Mouse (Mus musculus) CH12.LX (cell line): ENCODE data around the gene Gm9913. TPM values are rescaled to one million over a fixed set of nuclear protein-coding genes. Genes with fewer than 3 reads are reported as not detected.

ENCODE experiments used
- DNase-seq: peaks from one replicate; pipeline ENCODE4 v3.0.0-alpha.2; 2013; ENCODE audit errors: extremely low read depth
- H3K27ac ChIP-seq: 2 replicates; pipeline ENCODE4 v1.5.1; 2012; ENCODE audit warnings: low read depth, mild to moderate bottlenecking, control low read depth, moderate library complexity; ENCODE audit not compliant: insufficient read depth
- H3K27me3 ChIP-seq: replicated peaks from 2 replicates; pipeline ENCODE3; 2012; ENCODE audit warnings: inconsistent platforms
- H3K36me3 ChIP-seq, 2 experiments: replicated peaks in 1 of 2; 2 replicates each; pipeline versions ENCODE3 to v1.6.1; 2012; ENCODE audit warnings: inconsistent platforms in 1 of 2, low read length in 1 of 2, mild to moderate bottlenecking in 1 of 2, mixed read lengths in 1 of 2, moderate library complexity in 1 of 2; ENCODE audit not compliant: control insufficient read depth in 1 of 2, insufficient read depth in 1 of 2
- H3K4me1 ChIP-seq, 2 experiments: 2 replicates each; pipeline ENCODE4 v1.6.1; 2012; ENCODE audit warnings: inconsistent platforms in 1 of 2, moderate library complexity in 1 of 2; ENCODE audit not compliant: insufficient read depth in 2 of 2, control insufficient read depth in 1 of 2
- H3K4me2 ChIP-seq: 2 replicates; pipeline ENCODE4 v1.6.1; 2012; ENCODE audit warnings: low read depth, mild to moderate bottlenecking, control low read depth; ENCODE audit not compliant: poor library complexity, insufficient read depth, severe bottlenecking
- H3K4me3 ChIP-seq, 3 experiments: fragments of 150-350 bp in 1 of 3; sonication (generic) in 1 of 3; replicated peaks in 1 of 3; 2 replicates each; pipeline versions ENCODE3 to v1.5.1; 2011 to 2012; ENCODE audit warnings: low read depth in 2 of 3, low read length in 2 of 3, mild to moderate bottlenecking in 2 of 3, moderate library complexity in 2 of 3, control low read depth in 1 of 3, improper control_type of control experiment in 1 of 3, inconsistent platforms in 1 of 3, mixed read lengths in 1 of 3; ENCODE audit not compliant: poor library complexity in 1 of 3
- H3K79me2 ChIP-seq: replicated peaks from 2 replicates; pipeline ENCODE4 v1.6.1; 2012; ENCODE audit warnings: mild to moderate bottlenecking, moderate library complexity; ENCODE audit not compliant: control insufficient read depth, poor library complexity, insufficient read depth, severe bottlenecking; ENCODE audit errors: extremely low read depth
- H3K9ac ChIP-seq: 2 replicates; pipeline ENCODE4 v1.6.1; 2012; ENCODE audit warnings: low read depth, mild to moderate bottlenecking, control low read depth, moderate library complexity; ENCODE audit not compliant: insufficient read depth
- H3K9me3 ChIP-seq: replicated peaks from 2 replicates; pipeline ENCODE3; 2012; ENCODE audit warnings: low read length, inconsistent platforms, mixed read lengths
- BHLHE40 ChIP-seq: IDR thresholded peaks from 2 replicates; pipeline ENCODE4 v1.6.1; 2011; ENCODE audit warnings: mild to moderate bottlenecking, low read depth, low read length, improper control_type of control experiment
- CHD2 ChIP-seq: IDR thresholded peaks from 2 replicates; pipeline ENCODE4 v1.6.1; 2011; ENCODE audit warnings: low read length, improper control_type of control experiment
- ELF1 ChIP-seq: IDR thresholded peaks from 2 replicates; pipeline ENCODE4 v1.6.1; 2014; ENCODE audit warnings: low read depth, mild to moderate bottlenecking, inconsistent platforms, low read length, improper control_type of control experiment
- GABPA ChIP-seq: IDR thresholded peaks from 2 replicates; pipeline ENCODE4 v1.6.1; 2012; ENCODE audit warnings: low read depth, low read length, improper control_type of control experiment, inconsistent platforms; ENCODE audit not compliant: insufficient replicate concordance
- IRF4 ChIP-seq: IDR thresholded peaks from 2 replicates; pipeline ENCODE4 v1.6.1; 2014; ENCODE audit warnings: low read depth, mild to moderate bottlenecking, inconsistent platforms, low read length, improper control_type of control experiment
- MAFK ChIP-seq: IDR thresholded peaks from 2 replicates; pipeline ENCODE4 v1.6.1; 2011; ENCODE audit warnings: low read length, improper control_type of control experiment; ENCODE audit not compliant: insufficient replicate concordance
- MAZ ChIP-seq: IDR thresholded peaks from 2 replicates; pipeline ENCODE4 v1.6.1; 2012; ENCODE audit warnings: low read depth, mild to moderate bottlenecking, inconsistent platforms, low read length, improper control_type of control experiment, moderate library complexity
- MEF2A ChIP-seq: IDR thresholded peaks from 2 replicates; pipeline ENCODE4 v1.6.1; 2014; ENCODE audit warnings: low read depth, mild to moderate bottlenecking, inconsistent platforms, low read length, improper control_type of control experiment, borderline replicate concordance
- MXI1 ChIP-seq: IDR thresholded peaks from 2 replicates; pipeline ENCODE4 v1.6.1; 2011; ENCODE audit warnings: mild to moderate bottlenecking, low read depth, low read length, improper control_type of control experiment
- MYC ChIP-seq: IDR thresholded peaks from 2 replicates; pipeline ENCODE4 v1.6.1; 2011; ENCODE audit warnings: low read depth, mild to moderate bottlenecking, improper control_type of control experiment, low read length
- PAX5 ChIP-seq: IDR thresholded peaks from 2 replicates; pipeline ENCODE4 v1.6.1; 2012; ENCODE audit warnings: low read length, inconsistent platforms, mixed read lengths
- POLR2AphosphoS2 ChIP-seq: IDR thresholded peaks from 2 replicates; pipeline ENCODE4 v1.6.1; 2011; ENCODE audit warnings: low read depth, low read length, improper control_type of control experiment
- TBP ChIP-seq: conservative IDR thresholded peaks from 2 replicates; pipeline ENCODE4 v1.6.1; 2011; ENCODE audit warnings: low read depth, low read length, improper control_type of control experiment
- ZKSCAN1 ChIP-seq: IDR thresholded peaks from 2 replicates; pipeline ENCODE4 v1.6.1; 2012; ENCODE audit warnings: low read depth, inconsistent platforms, low read length, improper control_type of control experiment, borderline replicate concordance
- ZMIZ1 ChIP-seq: IDR thresholded peaks from 2 replicates; pipeline ENCODE4 v1.6.1; 2012; ENCODE audit warnings: low read depth, mild to moderate bottlenecking, inconsistent platforms, low read length, improper control_type of control experiment
- dilution Hi-C: fragments of 300-500 bp; cut with MboI; formaldehyde crosslinking; loops from 2 replicates; pipeline ENCODE4 v1.14.3; 2020; ENCODE audit warnings: low sequenced_read_pairs; ENCODE audit not compliant: extremely low pct_unique_long_range_greater_than_20kb, extremely low pct_ligation_motif_present
- in situ Hi-C: fragments of 300-500 bp; cut with MboI; formaldehyde crosslinking; loops from 3 replicates; pipeline ENCODE4 v1.14.3; 2019; ENCODE audit warnings: low sequenced_read_pairs, low pct_ligation_motif_present, low pct_unique_long_range_greater_than_20kb, mixed read lengths
- polyA plus RNA-seq: library from polyadenylated mRNA; unstranded; fragments of >175 nt; gene quantifications from 2 replicates; pipeline ENCODE4 v1.2.1, GENCODE M21; 2012; ENCODE audit warnings: low read depth; ENCODE audit not compliant: insufficient read length
- total RNA-seq, 2 experiments: library from RNA; depleted of rRNA; stranded (reverse); fragments of 300-350 nt in 1 of 2; fragments of >200 nt in 1 of 2; gene quantifications; 2 replicates each; pipeline ENCODE4 v1.2.3; 2012 to 2014

Gene Gm9913
- total and polyA plus RNA-seq, 3 experiments: not detected

DNA sequence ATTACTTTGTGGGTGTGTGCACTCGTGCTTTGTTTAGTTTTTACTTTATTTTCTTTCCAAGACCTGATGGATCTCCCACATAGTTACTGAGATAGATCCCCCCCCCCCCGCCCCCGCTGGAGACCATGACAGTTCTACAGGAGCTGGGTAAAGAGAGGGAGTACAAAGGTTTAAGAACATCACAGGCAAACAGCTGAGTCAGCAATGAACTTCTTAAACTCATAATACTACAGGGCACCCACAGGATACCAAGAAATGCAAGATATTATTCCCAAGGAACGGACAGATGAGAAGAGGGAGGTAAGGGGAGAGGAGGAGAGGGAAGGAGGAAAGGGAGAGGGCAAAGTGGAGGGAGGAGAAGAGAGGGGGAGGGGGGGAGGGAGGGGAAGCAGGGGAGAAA is 7.7 kb downstream of the Gm9913 start:
- no peak for TF ChIP-seq POLR2AphosphoS2
- peak; percentile 73 for TF ChIP-seq MAFK
- no peak overlapping the region for H3K9ac ChIP-seq
- no peaks in the 10 kb centered on the region for H3K36me3 ChIP-seq
- H3K4me3 ChIP-seq: no peak overlapping the region
- no peak for DNase-seq
- in situ Hi-C loops (no loop called here), dilution Hi-C loops (no loop called here)
- no peaks in the 10 kb centered on the region for H3K9me3 ChIP-seq
- no peak overlapping the region for H3K4me2 ChIP-seq
- no peaks in the 10 kb centered on the region for H3K27me3 ChIP-seq
- H3K79me2 ChIP-seq: no peaks in the 10 kb centered on the region
- no peaks in the 10 kb centered on the region for H3K4me1 ChIP-seq
- no peak overlapping the region for H3K27ac ChIP-seq

GRCm38 (mm10) chr2:125514391-125514790 is 9.5 kb downstream of the Gm9913 start:
- no peaks in the 10 kb centered on the region for H3K9me3 ChIP-seq
- TF ChIP-seq MAZ (no peak), ZMIZ1 (no peak), MAFK (no peak), MYC (no peak), PAX5 (no peak), MEF2A (no peak), CHD2 (no peak), MXI1 (no peak), BHLHE40 (no peak), TBP (no peak)
- no peak overlapping the region for H3K9ac ChIP-seq
- H3K36me3 ChIP-seq: no peaks in the 10 kb centered on the region
- no peak for DNase-seq
- no peak overlapping the region for H3K27ac ChIP-seq
- no peak overlapping the region for H3K4me3 ChIP-seq
- no peaks in the 10 kb centered on the region for H3K4me1 ChIP-seq
- H3K4me2 ChIP-seq: no peak overlapping the region
- dilution Hi-C loops (no loop called here), in situ Hi-C loops (no loop called here)
- H3K27me3 ChIP-seq: no peaks in the 10 kb centered on the region
- H3K79me2 ChIP-seq: no peaks in the 10 kb centered on the region

GRCm38 (mm10) chr2:125515291-125516057 is 10.6 kb downstream of the Gm9913 start:
- no peaks in the 10 kb centered on the region for H3K36me3 ChIP-seq
- dilution Hi-C loops: no loop called here
- no peaks in the 10 kb centered on the region for H3K79me2 ChIP-seq
- H3K27ac ChIP-seq: no peak overlapping the region
- DNase-seq: no peak
- H3K4me3 ChIP-seq: no peak overlapping the region
- no peak overlapping the region for H3K9ac ChIP-seq
- no peak overlapping the region for H3K4me2 ChIP-seq
- H3K9me3 ChIP-seq: no peaks in the 10 kb centered on the region
- TF ChIP-seq IRF4: no peak
- no peak for TF ChIP-seq ZKSCAN1
- TF ChIP-seq GABPA: no peak
- TF ChIP-seq PAX5: no peak
- TF ChIP-seq CHD2: no peak
- TF ChIP-seq MXI1: no peak
- TF ChIP-seq ELF1: no peak
- no peak for TF ChIP-seq MAZ
- H3K4me1 ChIP-seq: no peaks in the 10 kb centered on the region
- in situ Hi-C loops: no loop called here
- no peaks in the 10 kb centered on the region for H3K27me3 ChIP-seq
